In genomic region chr4:65252193-65252592, GRCm38 (mm10) we compare ENCODE assay signal across 10 mouse cellular contexts.
A peak's percentile ranks its signal among the peaks of the same experiment; 100 is the strongest.
DNase-seq lines count a peak whose midpoint lies in the region; ATAC-seq lines count a peak whose summit lies in the region.
"Had no signal": no experiment of that assay in that cellular context is flagged by ENCODE, and none has a peak within 500 bp of the region (broad histone marks: within the 10 kb centered on the region; RNA-seq: fewer than 3 reads in every experiment).

No protein-coding gene starts in this region.

- no peak for DNase-seq in kidney, adult 18-20 months
- DNase-seq in limb, embryonic 10.5 days (ENCODE audit: low spot score), result peak; percentile 48
- no peak for DNase-seq in cerebellum, adult 9-10 months
- DNase-seq in heart, adult 11 months, result no peak
- DNase-seq in frontal cortex, adult 2 months (ENCODE audit: extremely low spot score in 1 of 2, low spot score in 1 of 2), result no peak
- DNase-seq: liver, embryonic 13.5 days had no signal

- no peak overlapping the region for H3K27ac ChIP-seq in kidney, embryonic 15.5 days
- H3K27ac ChIP-seq in forebrain, embryonic 13.5 days, result no peak overlapping the region
- H3K27ac ChIP-seq in limb, embryonic 10.5 days, result peak overlapping the region; percentile 43; the same call in 1 of the 2 replicates
- H3K27ac ChIP-seq in neural tube, embryonic 13.5 days (replicated peaks), result no peak overlapping the region
- H3K27ac ChIP-seq: layer of hippocampus, adult 2 months; liver, embryonic 13.5 days had no signal

- H3K4me1 ChIP-seq in kidney, embryonic 15.5 days, result peaks cover 8% of the 10 kb centered on the region; the same call in 1 of the 2 replicates
- H3K4me1 ChIP-seq in forebrain, embryonic 13.5 days, result peaks cover 17% of the 10 kb centered on the region
- H3K4me1 ChIP-seq in limb, embryonic 10.5 days, result peaks cover 16% of the 10 kb centered on the region
- H3K4me1 ChIP-seq in neural tube, embryonic 13.5 days (replicated peaks), result peaks cover 10% of the 10 kb centered on the region
- H3K4me1 ChIP-seq: liver, embryonic 13.5 days had no signal

- no peak overlapping the region for H3K9ac ChIP-seq in kidney, embryonic 15.5 days
- no peak overlapping the region for H3K9ac ChIP-seq in forebrain, embryonic 13.5 days
- H3K9ac ChIP-seq in neural tube, embryonic 13.5 days, result no peak overlapping the region
- H3K9ac ChIP-seq: liver, embryonic 13.5 days had no signal

- H3K9me3 ChIP-seq in kidney, embryonic 15.5 days (replicated peaks), result no peaks in the 10 kb centered on the region
- no peaks in the 10 kb centered on the region for H3K9me3 ChIP-seq in forebrain, embryonic 13.5 days (replicated peaks)
- H3K9me3 ChIP-seq in limb, embryonic 10.5 days (replicated peaks), result no peaks in the 10 kb centered on the region
- H3K9me3 ChIP-seq in neural tube, embryonic 13.5 days, result no peaks in the 10 kb centered on the region
- H3K9me3 ChIP-seq: liver, embryonic 13.5 days had no signal

- no peaks in the 10 kb centered on the region for H3K36me3 ChIP-seq in kidney, embryonic 15.5 days
- no peaks in the 10 kb centered on the region for H3K36me3 ChIP-seq in forebrain, embryonic 13.5 days (ENCODE audit: poor library complexity, severe bottlenecking)
- no peaks in the 10 kb centered on the region for H3K36me3 ChIP-seq in limb, embryonic 10.5 days
- H3K36me3 ChIP-seq in neural tube, embryonic 13.5 days, result no peaks in the 10 kb centered on the region
- H3K36me3 ChIP-seq: liver, embryonic 13.5 days had no signal

- no peak overlapping the region for H3K4me2 ChIP-seq in kidney, embryonic 15.5 days
- H3K4me2 ChIP-seq in forebrain, embryonic 13.5 days, result peak overlapping the region; percentile 11
- H3K4me2 ChIP-seq in neural tube, embryonic 13.5 days, result peak overlapping the region; percentile 28
- H3K4me2 ChIP-seq: liver, embryonic 13.5 days had no signal

- ATAC-seq in kidney, embryonic 15.5 days (replicated peaks; ENCODE audit: low FRiP score), result peak; percentile 75
- ATAC-seq in forebrain, embryonic 13.5 days, result peak; percentile 93
- peak; percentile 85 for ATAC-seq in neural tube, embryonic 13.5 days (ENCODE audit: low read depth)

- no peaks in the 10 kb centered on the region for H3K27me3 ChIP-seq in kidney, embryonic 15.5 days
- H3K27me3 ChIP-seq in forebrain, embryonic 13.5 days, result peaks cover 43% of the 10 kb centered on the region
- peaks cover 9% of the 10 kb centered on the region; the same call in 1 of the 2 replicates for H3K27me3 ChIP-seq in limb, embryonic 10.5 days (ENCODE audit: low read depth, poor library complexity, severe bottlenecking)
- peaks cover 84% of the 10 kb centered on the region for H3K27me3 ChIP-seq in neural tube, embryonic 13.5 days
- H3K27me3 ChIP-seq: liver, embryonic 13.5 days had no signal

- H3K4me3 ChIP-seq in kidney, embryonic 15.5 days (replicated peaks), result no peak overlapping the region
- H3K4me3 ChIP-seq in forebrain, embryonic 13.5 days, result no peak overlapping the region
- no peak overlapping the region for H3K4me3 ChIP-seq in limb, embryonic 10.5 days
- H3K4me3 ChIP-seq in neural tube, embryonic 13.5 days, result no peak overlapping the region
- H3K4me3 ChIP-seq: layer of hippocampus, adult 2 months; liver, embryonic 13.5 days had no signal

- WGBS in kidney, embryonic 15.5 days, result 3% methylated on average over 8 of the region's 8 CpGs
- WGBS in forebrain, embryonic 13.5 days, result 2% methylated on average over 8 of the region's 8 CpGs
- WGBS in limb, embryonic 10.5 days, result 1% methylated on average over 8 of the region's 8 CpGs
- 2% methylated on average over 8 of the region's 8 CpGs for WGBS in neural tube, embryonic 13.5 days
